Mouse (Mus musculus): Measurements from ENCODE around the gene Ndel1. TPM values are rescaled to one million over a fixed set of nuclear protein-coding genes. Genes with fewer than 3 reads are reported as not detected.

Ndel1 gene
- total RNA-seq, 2 experiments from 2014 or later, result 110 to 127 TPM

- DNase-seq (ENCODE audit: low spot score in 2 of 2), result no peak
Observed at GRCm38 (mm10) chr11:68896247-68896646, 24.6 kb upstream of the Ndel1 start.

- no peak for DNase-seq (ENCODE audit: low spot score in 2 of 2)
Observed at GRCm38 (mm10) chr11:68893911-68894464, 22.3 kb upstream of the Ndel1 start.

- no peak for DNase-seq (ENCODE audit: low spot score in 2 of 2)
Observed at GRCm38 (mm10) chr11:68892233-68892832, 20.7 kb upstream of the Ndel1 start.

GRCm38 (mm10) chr11:68891823-68892222 is 20.2 kb upstream of the Ndel1 start:
- DNase-seq (ENCODE audit: low spot score in 2 of 2), result no peak

GRCm38 (mm10) chr11:68890625-68891024 is 19.0 kb upstream of the Ndel1 start:
- DNase-seq (ENCODE audit: low spot score in 2 of 2), result no peak

- no peak for DNase-seq (ENCODE audit: low spot score in 2 of 2)
Observed at GRCm38 (mm10) chr11:68888653-68889052, 17.0 kb upstream of the Ndel1 start.

- DNase-seq (ENCODE audit: low spot score in 2 of 2), result no peak
Observed at GRCm38 (mm10) chr11:68888253-68888652, 16.6 kb upstream of the Ndel1 start, which contains the start of gene Rnf222. Gene Rnf222 (plus strand): TSS chr11:68888553.

- no peak for DNase-seq (ENCODE audit: low spot score in 2 of 2)
Observed at GRCm38 (mm10) chr11:68886091-68886490, 14.4 kb upstream of the Ndel1 start.

GRCm38 (mm10) chr11:68884368-68884767 is 12.7 kb upstream of the Ndel1 start:
- no peak for DNase-seq (ENCODE audit: low spot score in 2 of 2)

GRCm38 (mm10) chr11:68883843-68884242 is 12.2 kb upstream of the Ndel1 start:
- DNase-seq (ENCODE audit: low spot score in 2 of 2), result no peak

- no peak for DNase-seq (ENCODE audit: low spot score in 2 of 2)
Observed at GRCm38 (mm10) chr11:68882107-68882506, 10.4 kb upstream of the Ndel1 start.

GRCm38 (mm10) chr11:68878811-68879210 is 7.2 kb upstream of the Ndel1 start:
- DNase-seq (ENCODE audit: low spot score in 2 of 2), result no peak

GRCm38 (mm10) chr11:68874841-68875240 is 3.2 kb upstream of the Ndel1 start:
- peak; percentile 58 to 63 for DNase-seq (ENCODE audit: low spot score in 2 of 2)

- DNase-seq (ENCODE audit: low spot score in 2 of 2), result no peak
Observed at GRCm38 (mm10) chr11:68871277-68871676, 381 bp downstream of the Ndel1 start.

- no peak for DNase-seq (ENCODE audit: low spot score in 2 of 2)
Observed at GRCm38 (mm10) chr11:68864544-68865189, 7.0 kb downstream of the Ndel1 start.

GRCm38 (mm10) chr11:68863631-68864091 is 8.0 kb downstream of the Ndel1 start:
- no peak for DNase-seq (ENCODE audit: low spot score in 2 of 2)

GRCm38 (mm10) chr11:68862260-68862659 is 9.4 kb downstream of the Ndel1 start:
- no peak for DNase-seq (ENCODE audit: low spot score in 2 of 2)

- no peak for DNase-seq (ENCODE audit: low spot score in 2 of 2)
Observed at GRCm38 (mm10) chr11:68859943-68860593, 11.6 kb downstream of the Ndel1 start.

- no peak for DNase-seq (ENCODE audit: low spot score in 2 of 2)
Observed at GRCm38 (mm10) chr11:68857329-68857728, 14.3 kb downstream of the Ndel1 start.

GRCm38 (mm10) chr11:68854621-68855020 is 17.0 kb downstream of the Ndel1 start:
- no peak for DNase-seq (ENCODE audit: low spot score in 2 of 2)

GRCm38 (mm10) chr11:68853611-68854401 is 17.9 kb downstream of the Ndel1 start:
- DNase-seq (ENCODE audit: low spot score in 2 of 2), result no peak
